Mouse (Mus musculus) midbrain, embryonic 15.5 days (tissue): Measurements from ENCODE around the gene Knl1. TPM values are rescaled to one million over a fixed set of nuclear protein-coding genes. Genes with fewer than 3 reads are reported as not detected.
"Not testable (repeated sequence)": the region's sequence is repeated elsewhere in the genome, so short reads cannot be mapped to it uniquely, and the experiment has no call there.

Source experiments
- ATAC-seq: fragments of 200-750 bp; cut with Nextera tagmentation; replicated peaks from 2 replicates; pipeline ENCODE4 v1.8.0; 2017; ENCODE audit warnings: moderate TSS enrichment
- H3K27ac ChIP-seq: fragments of 300-500 bp; sonication (generic); 2 replicates; pipeline ENCODE4 v1.5.1; 2015; ENCODE audit warnings: mild to moderate bottlenecking, inconsistent platforms
- H3K27me3 ChIP-seq: fragments of 300-500 bp; sonication (generic); replicated peaks from 2 replicates; pipeline ENCODE4 v1.6.1; 2015; ENCODE audit warnings: inconsistent platforms
- H3K36me3 ChIP-seq: fragments of 300-500 bp; sonication (generic); replicated peaks from 2 replicates; pipeline ENCODE4 v1.6.1; 2015; ENCODE audit warnings: inconsistent platforms
- H3K4me1 ChIP-seq: fragments of 300-500 bp; sonication (generic); 2 replicates; pipeline ENCODE4 v1.6.1; 2015; ENCODE audit warnings: inconsistent platforms
- H3K4me2 ChIP-seq: fragments of 300-500 bp; sonication (generic); 2 replicates; pipeline ENCODE4 v1.6.1; 2015; ENCODE audit warnings: inconsistent platforms, mild to moderate bottlenecking, moderate library complexity
- H3K4me3 ChIP-seq: fragments of 300-500 bp; sonication (generic); 2 replicates; pipeline ENCODE4 v1.5.1; 2015; ENCODE audit warnings: mild to moderate bottlenecking, inconsistent platforms
- H3K9ac ChIP-seq: fragments of 300-500 bp; sonication (generic); 2 replicates; pipeline ENCODE4 v1.6.1; 2015; ENCODE audit warnings: mild to moderate bottlenecking, inconsistent platforms
- H3K9me3 ChIP-seq: fragments of 300-500 bp; sonication (generic); 2 replicates; pipeline ENCODE4 v1.6.1; 2016; ENCODE audit warnings: inconsistent platforms
- WGBS: fragments of 180-500 bp; shearing (Covaris S2); methylation state at CpG from one replicate; pipeline ENCODE4 v1.1.7; 2015; ENCODE audit warnings: mixed read lengths; 5-methylcytosine and 5-hydroxymethylcytosine counted together
- polyA plus RNA-seq: library from polyadenylated mRNA; unstranded; fragments of >200 nt; fragmentation: Nextera tagmentation; extraction: Ambion mirVana; gene quantifications from 2 replicates; pipeline ENCODE4 v1.2.1, GENCODE M21; 2015

Knl1 gene
- polyA plus RNA-seq: 5.9 and 7.2 TPM in 2 replicates

DNA sequence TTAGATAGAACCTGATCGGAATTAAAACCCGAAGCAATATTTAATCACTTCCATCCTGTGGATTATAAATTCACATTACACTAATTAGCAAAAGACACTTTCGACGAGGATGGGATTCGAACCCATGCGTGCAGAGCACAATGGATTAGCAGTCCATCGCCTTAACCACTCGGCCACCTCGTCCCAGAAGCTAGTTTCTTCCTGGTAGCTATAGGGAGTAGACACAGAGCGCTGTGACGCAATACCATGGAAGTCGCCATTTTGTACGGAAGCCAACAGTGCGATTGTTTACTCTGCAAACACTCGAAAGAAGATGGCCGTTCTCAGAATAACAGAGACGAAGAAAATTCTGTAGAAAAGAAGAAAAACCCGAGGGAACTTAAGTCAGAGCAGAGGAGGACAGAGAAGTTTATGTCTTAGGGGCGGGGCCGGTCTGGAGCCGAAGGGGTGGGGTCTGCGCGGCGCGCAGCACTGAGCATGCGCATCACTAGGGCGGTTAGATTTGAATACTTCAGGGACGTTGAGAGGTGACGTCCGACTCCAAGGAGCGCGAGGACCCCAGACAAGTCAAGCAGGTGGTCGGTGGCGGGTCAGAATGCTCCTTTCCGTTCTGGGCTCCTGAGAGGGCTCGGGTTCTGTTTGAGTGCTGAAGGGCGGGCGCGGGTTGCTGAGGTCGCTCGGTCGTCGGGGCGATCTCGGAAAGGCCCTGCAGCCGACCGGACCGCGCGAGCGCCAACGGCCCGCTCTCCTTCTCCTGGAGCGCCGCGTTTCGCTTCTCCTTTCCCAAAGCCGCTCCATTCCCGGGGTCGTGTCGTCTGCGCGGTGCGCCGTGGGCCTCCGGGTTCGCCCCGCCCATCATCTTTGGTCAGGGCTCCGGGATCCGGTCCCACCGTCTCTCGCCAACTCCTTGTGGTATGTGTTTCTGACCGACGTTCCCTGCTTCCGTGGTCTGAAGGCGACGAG lies at the start of gene Knl1:
Gene Knl1, plus strand, starts transcription at position 471 of the 963 bp plus-strand sequence.
- ATAC-seq: peak; percentile 97
- under 1% methylated on average over 77 of the region's 77 CpGs for WGBS

DNA sequence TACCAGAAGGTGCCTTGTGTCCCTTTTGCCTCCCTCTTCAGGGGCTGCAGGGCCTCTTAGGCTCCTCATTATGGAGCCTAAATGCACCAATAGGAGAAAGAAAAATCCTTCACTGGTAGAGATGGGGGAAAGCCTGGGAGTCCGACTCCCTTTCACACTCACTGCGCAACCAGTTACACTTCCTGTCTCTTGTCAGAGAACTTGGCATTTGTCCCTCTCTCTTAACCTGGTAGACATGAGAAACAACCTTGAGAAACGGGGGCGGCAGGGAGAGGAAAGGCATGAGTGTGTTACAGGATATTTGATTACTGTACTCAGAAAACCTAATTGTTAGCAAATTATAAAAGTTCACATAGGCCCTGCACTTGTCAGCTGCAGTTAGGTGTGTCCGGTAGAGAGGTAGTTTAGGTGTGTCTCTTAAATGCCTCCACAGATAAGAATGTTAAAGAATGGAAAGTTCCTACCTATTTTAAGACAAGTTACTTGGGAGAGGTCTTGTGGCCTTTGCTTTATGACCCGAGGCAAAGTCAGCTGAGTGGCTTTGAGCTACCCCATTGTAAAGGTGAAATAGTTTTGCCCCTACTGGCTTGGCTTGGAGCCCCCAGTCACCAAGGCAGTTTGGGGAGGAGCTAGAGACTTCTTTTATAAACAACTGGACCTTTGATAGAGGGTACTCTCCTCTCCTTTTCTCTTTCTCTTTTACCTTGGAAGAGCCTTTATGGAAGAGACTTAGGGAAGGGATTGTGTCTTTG lies 48.6 kb upstream of the Knl1 start:
- no peak for ATAC-seq
- no peak overlapping the region for H3K9ac ChIP-seq
- 83% methylated on average over 6 of the region's 6 CpGs for WGBS
- no peak overlapping the region for H3K4me2 ChIP-seq
- no peaks in the 10 kb centered on the region for H3K9me3 ChIP-seq
- H3K27ac ChIP-seq: no peak overlapping the region
- H3K27me3 ChIP-seq: no peaks in the 10 kb centered on the region
- peaks cover 14% of the 10 kb centered on the region; the same call in 1 of the 2 replicates for H3K4me1 ChIP-seq
- H3K36me3 ChIP-seq: no peaks in the 10 kb centered on the region
- no peak overlapping the region for H3K4me3 ChIP-seq

More for the DNA sequence above, at the start of gene Knl1:
- H3K4me1 ChIP-seq: peaks cover 6% of the 10 kb centered on the region; the same call in 1 of the 2 replicates
- peak within 1 kb of the TSS; percentile 90 for H3K4me3 ChIP-seq
- peak within 1 kb of the TSS; percentile 81 for H3K27ac ChIP-seq
- no peaks in the 10 kb centered on the region for H3K36me3 ChIP-seq
- no peaks in the 10 kb centered on the region for H3K27me3 ChIP-seq
- peak within 1 kb of the TSS; percentile 94 for H3K4me2 ChIP-seq
- no peaks in the 10 kb centered on the region for H3K9me3 ChIP-seq
- peak within 1 kb of the TSS; percentile 48 for H3K9ac ChIP-seq

DNA sequence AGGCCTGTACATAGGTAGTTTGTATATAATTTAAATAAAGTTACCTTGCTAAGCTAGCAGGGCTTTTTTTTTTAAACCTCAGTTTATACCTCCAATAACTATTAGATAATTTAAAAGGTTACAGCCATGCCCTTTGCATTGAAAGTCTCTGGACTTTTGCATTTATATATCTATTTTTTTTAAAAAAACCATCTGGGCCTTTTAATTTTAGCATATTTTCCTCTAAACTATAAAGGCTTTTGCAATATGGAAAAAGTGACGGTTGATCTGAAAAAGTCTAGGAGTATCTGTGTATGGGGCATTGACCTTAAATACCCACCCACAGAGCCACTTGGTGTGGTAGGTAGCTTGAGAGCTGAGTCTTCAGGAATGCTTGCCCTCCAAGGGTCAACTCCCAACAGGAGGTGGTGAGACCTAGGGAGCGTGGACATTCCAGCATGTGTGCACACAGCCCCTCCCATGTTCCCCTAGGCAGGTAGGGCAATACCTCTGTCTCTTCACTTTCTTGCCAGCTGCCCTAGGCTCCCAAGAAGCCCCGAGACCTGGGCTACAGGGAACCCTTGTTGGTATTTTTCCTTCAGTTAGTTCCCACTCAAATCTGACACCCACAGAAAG lies 47.8 kb upstream of the Knl1 start:
- H3K36me3 ChIP-seq: no peaks in the 10 kb centered on the region
- H3K4me2 ChIP-seq: no peak overlapping the region
- H3K27me3 ChIP-seq: no peaks in the 10 kb centered on the region
- H3K27ac ChIP-seq: no peak overlapping the region
- peaks cover 14% of the 10 kb centered on the region; the same call in 1 of the 2 replicates for H3K4me1 ChIP-seq
- no peak overlapping the region for H3K4me3 ChIP-seq
- 55% methylated on average over 3 of the region's 3 CpGs for WGBS
- H3K9ac ChIP-seq: no peak overlapping the region
- no peak for ATAC-seq
- no peaks in the 10 kb centered on the region for H3K9me3 ChIP-seq

DNA sequence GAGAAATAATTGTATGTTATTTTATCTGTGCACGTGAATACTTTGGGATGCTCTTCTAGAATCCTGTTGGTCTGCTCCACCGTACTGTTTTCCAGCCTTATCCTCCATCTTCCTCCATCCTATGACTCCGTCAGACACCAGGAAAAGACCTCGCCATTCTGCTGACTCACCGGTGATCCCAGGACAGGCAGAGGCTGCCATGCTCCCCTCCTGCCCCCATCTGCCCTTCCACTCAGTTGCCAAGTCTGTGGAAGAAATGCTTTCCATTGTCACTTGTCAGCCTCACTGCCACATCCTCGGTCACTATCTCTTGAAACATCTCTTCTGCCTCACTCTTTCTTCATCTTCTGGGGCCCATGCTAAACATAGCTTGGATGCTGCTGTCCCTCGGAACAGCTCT lies 40.0 kb upstream of the Knl1 start:
- WGBS: 88% methylated on average over 7 of the region's 7 CpGs
- Histone ChIP-seq H3K4me3 (no peak overlapping the region), H3K4me2 (no peak overlapping the region), H3K9ac (no peak overlapping the region), H3K4me1 (no peaks in the 10 kb centered on the region), H3K27ac (no peak overlapping the region), H3K9me3 (no peaks in the 10 kb centered on the region), H3K27me3 (no peaks in the 10 kb centered on the region), H3K36me3 (no peaks in the 10 kb centered on the region)
- no peak for ATAC-seq

DNA sequence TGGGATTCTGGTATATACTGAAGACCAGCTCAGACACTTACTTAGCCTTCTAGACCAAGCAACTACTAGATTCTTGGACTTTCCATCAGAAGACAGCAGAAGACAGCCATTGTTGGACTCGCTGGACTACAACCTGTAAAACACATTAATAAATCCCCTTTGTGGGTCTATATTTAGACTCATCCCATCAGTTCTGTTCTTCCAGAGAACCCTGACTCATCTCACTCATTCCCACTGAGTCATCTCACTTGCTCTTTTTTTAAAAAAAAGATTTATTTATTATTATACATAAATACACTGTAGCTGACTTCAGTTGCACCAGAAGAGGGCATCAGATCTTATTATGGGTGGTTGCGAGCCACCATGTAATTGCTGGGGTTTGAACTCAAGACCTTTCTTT lies 37.5 kb upstream of the Knl1 start:
- no peaks in the 10 kb centered on the region for H3K4me1 ChIP-seq
- H3K4me2 ChIP-seq: no peak overlapping the region
- no peak overlapping the region for H3K27ac ChIP-seq
- no peaks in the 10 kb centered on the region for H3K36me3 ChIP-seq
- no peaks in the 10 kb centered on the region for H3K27me3 ChIP-seq
- H3K4me3 ChIP-seq: no peak overlapping the region
- H3K9me3 ChIP-seq: no peaks in the 10 kb centered on the region
- H3K9ac ChIP-seq: no peak overlapping the region
- 93% methylated on average over 2 of the region's 2 CpGs for WGBS
- no peak for ATAC-seq

DNA sequence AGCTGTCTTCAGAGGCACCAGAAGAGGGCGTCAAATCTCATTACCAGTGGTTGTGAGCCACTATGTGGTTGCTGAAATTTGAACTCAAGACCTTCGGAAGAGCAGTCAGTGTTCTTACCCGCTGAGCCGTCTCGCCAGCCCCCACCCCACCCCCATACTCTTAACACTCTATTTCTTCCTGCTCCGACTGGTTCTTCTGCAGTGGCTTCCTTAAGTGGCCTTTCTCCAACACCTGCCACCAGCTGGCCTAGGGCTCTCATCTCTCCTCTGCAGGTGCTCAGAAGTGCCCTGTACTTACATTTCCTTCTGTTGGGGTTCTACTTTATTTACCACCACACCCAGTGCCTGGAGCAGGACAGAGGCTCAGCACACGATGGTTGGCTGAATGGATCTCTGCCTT lies 31.9 kb upstream of the Knl1 start:
- no peak overlapping the region for H3K9ac ChIP-seq
- ATAC-seq: no peak
- WGBS: 82% methylated on average over 7 of the region's 7 CpGs

DNA sequence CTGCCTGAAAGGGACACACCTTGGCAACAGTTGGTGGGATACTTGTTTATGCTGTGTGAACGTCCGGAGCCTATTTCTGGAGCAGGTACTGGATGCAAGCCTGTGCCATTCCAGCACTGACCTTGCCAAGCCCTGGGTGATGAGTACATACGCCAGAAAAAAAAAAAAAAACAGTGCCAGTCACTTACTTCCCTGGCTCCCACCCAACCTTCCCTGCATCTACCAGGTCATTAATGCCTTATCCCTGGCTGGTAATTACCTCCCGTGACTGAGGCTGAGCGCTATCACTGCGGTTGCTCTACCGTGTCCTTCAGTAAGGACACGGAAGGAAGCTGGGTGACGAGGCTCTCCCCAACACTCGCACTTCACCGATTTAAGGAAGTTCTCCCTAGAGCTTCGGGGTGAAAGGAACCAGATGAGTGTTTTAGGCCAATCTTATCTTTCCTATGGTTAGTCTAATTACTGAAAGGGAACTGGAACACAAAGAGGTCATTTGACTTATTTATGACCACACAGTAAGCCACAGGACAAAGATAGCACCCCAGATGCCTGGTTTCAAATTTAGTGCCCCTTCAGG lies 31.2 kb upstream of the Knl1 start:
- WGBS: 75% methylated on average over 12 of the region's 12 CpGs
- H3K27ac ChIP-seq: no peak overlapping the region

More for the DNA sequence above, 31.9 kb upstream of the Knl1 start:
- H3K4me1 ChIP-seq: peaks cover 11% of the 10 kb centered on the region
- no peaks in the 10 kb centered on the region for H3K27me3 ChIP-seq
- H3K36me3 ChIP-seq: peaks cover 5% of the 10 kb centered on the region; the same call in 1 of the 2 replicates
- no peak overlapping the region for H3K4me3 ChIP-seq
- no peak overlapping the region for H3K27ac ChIP-seq
- no peak overlapping the region for H3K4me2 ChIP-seq
- no peaks in the 10 kb centered on the region for H3K9me3 ChIP-seq

DNA sequence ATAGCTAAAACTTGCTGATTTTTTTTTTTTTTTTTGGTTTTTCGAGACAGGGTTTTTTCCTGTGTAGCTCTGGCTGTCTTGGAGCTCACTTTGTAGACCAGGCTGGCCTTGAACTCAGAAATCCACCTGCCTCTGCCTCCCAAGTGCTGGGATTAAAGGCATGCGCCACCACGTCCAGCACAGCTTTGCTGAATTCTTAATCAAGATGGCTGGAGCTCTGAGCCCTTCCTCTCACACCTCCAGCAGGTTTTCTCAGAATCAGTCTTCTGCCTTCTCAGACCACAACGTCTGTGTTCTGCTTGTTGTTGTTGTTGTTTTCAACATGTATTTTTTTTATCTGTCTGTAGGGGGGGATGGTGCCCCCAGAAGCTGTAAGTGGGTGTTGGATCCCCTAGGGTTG lies 30.6 kb upstream of the Knl1 start:
- H3K27me3 ChIP-seq, H3K36me3 ChIP-seq, H3K27ac ChIP-seq, H3K4me2 ChIP-seq, ATAC-seq, H3K4me3 ChIP-seq, H3K9me3 ChIP-seq, H3K9ac ChIP-seq: not testable (repeated sequence)
- WGBS: 76% methylated on average over 4 of the region's 4 CpGs
- peaks cover 11% of the 10 kb centered on the region for H3K4me1 ChIP-seq

More for the DNA sequence above, 31.2 kb upstream of the Knl1 start:
- H3K4me2 ChIP-seq: no peak overlapping the region
- no peaks in the 10 kb centered on the region for H3K27me3 ChIP-seq
- H3K9me3 ChIP-seq: no peaks in the 10 kb centered on the region
- H3K9ac ChIP-seq: no peak overlapping the region
- no peak overlapping the region for H3K4me3 ChIP-seq
- H3K36me3 ChIP-seq: peaks cover 5% of the 10 kb centered on the region; the same call in 1 of the 2 replicates
- H3K4me1 ChIP-seq: peaks cover 11% of the 10 kb centered on the region
- no peak for ATAC-seq

DNA sequence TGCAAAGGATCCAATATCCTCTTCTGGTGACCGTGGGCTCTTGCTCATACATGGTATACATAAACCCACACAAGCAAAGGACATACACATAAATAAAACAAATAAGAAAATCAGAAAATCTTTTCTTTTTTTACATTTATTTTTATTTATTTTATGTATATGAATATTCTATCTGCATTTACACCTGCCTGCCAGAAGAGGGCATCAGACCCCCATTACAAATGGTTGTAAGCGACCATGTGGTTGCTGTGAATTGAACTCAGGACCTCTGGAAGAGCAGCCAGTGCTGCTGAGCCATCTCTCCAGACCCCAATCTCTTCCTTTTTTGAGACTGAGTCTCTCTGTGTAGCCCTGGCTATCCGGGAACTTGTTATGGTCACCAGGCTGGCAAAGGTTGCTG lies 29.3 kb upstream of the Knl1 start:
- H3K4me1 ChIP-seq: peaks cover 11% of the 10 kb centered on the region
- H3K27me3 ChIP-seq: no peaks in the 10 kb centered on the region
- H3K9me3 ChIP-seq: no peaks in the 10 kb centered on the region
- H3K36me3 ChIP-seq: peaks cover 22% of the 10 kb centered on the region
- H3K9ac ChIP-seq: no peak overlapping the region
- ATAC-seq: no peak
- H3K4me3 ChIP-seq: no peak overlapping the region
- H3K4me2 ChIP-seq: no peak overlapping the region
- WGBS: 92% methylated on average over 3 of the region's 3 CpGs
- H3K27ac ChIP-seq: no peak overlapping the region

DNA sequence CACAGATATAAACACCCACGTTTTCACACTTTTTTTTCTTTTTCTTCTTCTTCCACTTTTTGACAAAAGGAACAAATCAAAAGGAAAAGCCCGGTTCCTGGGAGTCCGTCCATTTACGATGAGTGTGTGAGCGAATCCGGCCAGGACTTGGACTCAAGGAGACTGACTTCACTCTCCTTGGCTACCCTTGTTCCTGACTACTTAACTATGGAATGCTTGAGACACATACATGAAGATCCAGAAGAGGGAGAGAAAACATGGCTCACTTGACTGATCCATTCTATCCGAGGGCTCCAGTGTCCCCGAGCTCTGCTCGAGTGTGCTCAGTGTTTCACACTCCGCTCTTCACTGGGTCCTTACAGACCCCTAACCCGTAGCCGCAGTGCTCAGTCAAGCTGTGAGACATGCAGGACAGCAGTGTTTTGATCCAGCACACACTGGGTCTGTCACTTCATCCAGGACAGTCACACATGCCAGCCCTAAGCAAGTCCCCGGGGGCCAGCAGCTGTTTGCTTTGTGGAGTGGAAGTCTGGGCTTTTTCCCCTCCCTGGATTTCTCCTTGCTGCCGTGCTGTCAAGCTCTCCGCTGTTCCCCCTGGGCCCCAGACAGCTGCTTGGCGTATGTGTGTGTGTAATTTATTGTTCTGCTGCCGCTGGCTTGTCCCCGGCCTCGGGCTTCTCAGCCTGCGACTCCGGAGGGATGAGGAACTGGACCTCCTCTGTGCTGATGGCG lies 28.4 kb upstream of the Knl1 start:
- Histone ChIP-seq H3K36me3 (peaks cover 25% of the 10 kb centered on the region), H3K4me2 (peak overlapping the region; percentile 18; the same call in 1 of the 2 replicates), H3K4me1 (peaks cover 11% of the 10 kb centered on the region), H3K9ac (no peak overlapping the region), H3K27ac (peak overlapping the region; percentile 70), H3K4me3 (no peak overlapping the region), H3K9me3 (no peaks in the 10 kb centered on the region), H3K27me3 (no peaks in the 10 kb centered on the region)
- ATAC-seq: peak; percentile 76
- 57% methylated on average over 22 of the region's 22 CpGs for WGBS

DNA sequence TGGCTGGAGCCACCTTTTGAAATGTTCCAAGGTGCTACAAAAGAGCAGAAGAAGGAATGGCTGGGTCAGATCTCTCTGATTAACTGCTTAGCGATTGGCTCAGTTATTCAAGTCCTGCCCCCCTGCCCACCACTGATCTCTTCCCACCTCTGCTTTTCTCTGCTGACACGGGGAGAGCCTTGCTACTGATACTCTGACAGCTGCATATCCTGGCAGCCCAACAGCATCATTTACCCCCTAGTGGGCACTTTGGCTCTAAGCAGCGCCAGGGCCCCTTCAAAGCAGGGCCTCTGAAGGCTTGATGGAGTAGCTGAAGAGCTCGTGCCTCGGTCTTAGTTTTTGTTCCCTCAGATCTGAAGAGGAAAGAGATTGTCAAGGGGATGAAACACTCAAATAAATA lies 27.8 kb upstream of the Knl1 start:
- 7% methylated on average over 5 of the region's 5 CpGs for WGBS
- Histone ChIP-seq H3K4me2 (peak overlapping the region; percentile 18; the same call in 1 of the 2 replicates), H3K36me3 (peaks cover 25% of the 10 kb centered on the region), H3K4me3 (no peak overlapping the region), H3K27me3 (no peaks in the 10 kb centered on the region), H3K9me3 (no peaks in the 10 kb centered on the region), H3K27ac (peak overlapping the region; percentile 70), H3K9ac (no peak overlapping the region), H3K4me1 (peaks cover 11% of the 10 kb centered on the region)
- ATAC-seq: peak; percentile 80
